Mouse (Mus musculus) spleen, adult 2 months (tissue): ENCODE data around the gene Hmox2.

Source experiments
- CTCF ChIP-seq: fragments of 200-500 bp; IDR thresholded peaks from 2 replicates; pipeline ENCODE4 v1.5.1; 2011; ENCODE audit warnings: mild to moderate bottlenecking, inconsistent platforms; ENCODE audit not compliant: insufficient read depth, insufficient read length, insufficient replicate concordance; ENCODE audit errors: extremely low read depth
- POLR2A ChIP-seq: fragments of 200-500 bp; IDR thresholded peaks from 2 replicates; pipeline ENCODE4 v1.6.1; 2011; ENCODE audit warnings: low read depth, low read length, inconsistent platforms

DNA sequence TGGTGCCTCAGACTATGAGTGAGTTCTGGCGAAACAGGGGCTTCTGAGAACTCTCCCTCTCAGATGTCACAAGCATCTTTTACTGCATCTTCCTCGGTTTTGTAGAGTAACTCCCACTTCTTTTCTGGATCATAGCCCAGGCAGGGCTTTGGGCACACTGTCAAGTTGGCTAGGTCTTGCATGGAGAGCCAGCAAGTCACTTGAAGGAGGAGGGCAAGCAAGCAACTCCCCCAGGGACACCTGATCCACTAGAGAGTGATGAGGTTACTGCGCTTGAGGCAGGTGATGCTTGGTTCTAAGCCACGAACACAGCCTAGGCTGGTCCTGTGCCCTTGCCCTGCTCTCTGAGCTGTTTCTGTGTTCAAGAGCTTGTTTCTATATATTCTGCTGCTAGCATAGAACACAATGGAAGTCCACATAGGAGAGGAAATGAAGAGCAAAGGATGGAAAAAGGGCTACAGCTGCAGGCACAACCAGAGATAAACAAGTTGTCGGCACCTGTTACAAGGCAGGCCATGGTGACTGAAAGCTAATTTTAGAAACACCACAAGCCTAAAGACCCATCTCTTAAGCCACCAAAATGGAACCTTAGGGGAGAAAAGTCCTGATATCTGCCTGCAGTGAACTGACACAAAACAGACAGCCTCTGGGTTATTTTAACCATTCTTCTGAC lies 55.5 kb downstream of the Hmox2 start:
- TF ChIP-seq CTCF (no peak), POLR2A (no peak)
